Mouse (Mus musculus) embryonic facial prominence, embryonic 12.5 days (tissue): ENCODE results near the gene Gpkow. TPM values are rescaled to one million over a fixed set of nuclear protein-coding genes. Genes with fewer than 3 reads are reported as not detected.
A peak's percentile ranks its signal among the peaks of the same experiment; 100 is the strongest.

Source experiments
- ATAC-seq: fragments of 200-750 bp; cut with Nextera tagmentation; 2 replicates; pipeline ENCODE4 v1.8.0; 2017; ENCODE audit not compliant: insufficient number of reproducible peaks, insufficient read depth, low FRiP score, low TSS enrichment
- H3K27ac ChIP-seq: fragments of 300-500 bp; sonication (generic); 2 replicates; pipeline ENCODE4 v1.5.1; 2016; ENCODE audit warnings: mild to moderate bottlenecking
- H3K27me3 ChIP-seq: fragments of 300-500 bp; sonication (generic); 2 replicates; pipeline ENCODE4 v1.6.1; 2016; ENCODE audit warnings: mild to moderate bottlenecking, moderate library complexity
- H3K36me3 ChIP-seq: fragments of 300-500 bp; sonication (generic); 2 replicates; pipeline ENCODE4 v1.6.1; 2016; ENCODE audit warnings: mild to moderate bottlenecking
- H3K4me1 ChIP-seq: fragments of 300-500 bp; sonication (generic); 2 replicates; pipeline ENCODE4 v1.6.1; 2016
- H3K4me2 ChIP-seq: fragments of 300-500 bp; sonication (generic); replicated peaks from 2 replicates; pipeline ENCODE4 v1.6.1; 2016; ENCODE audit warnings: mild to moderate bottlenecking, moderate library complexity
- H3K4me3 ChIP-seq: fragments of 300-500 bp; sonication (generic); 2 replicates; pipeline ENCODE4 v1.5.1; 2016; ENCODE audit warnings: mild to moderate bottlenecking
- H3K9ac ChIP-seq: fragments of 300-500 bp; sonication (generic); 2 replicates; pipeline ENCODE4 v1.6.1; 2016; ENCODE audit warnings: mild to moderate bottlenecking, moderate library complexity
- H3K9me3 ChIP-seq: fragments of 300-500 bp; sonication (generic); 2 replicates; pipeline ENCODE4 v1.6.1; 2016; ENCODE audit warnings: mild to moderate bottlenecking, moderate library complexity
- WGBS: fragments of 180-500 bp; shearing (Covaris S2); methylation state at CpG from one replicate; pipeline ENCODE4 v1.1.7; 2016; 5-methylcytosine and 5-hydroxymethylcytosine counted together
- polyA plus RNA-seq: library from polyadenylated mRNA; unstranded; fragments of >200 nt; fragmentation: Nextera tagmentation; extraction: Ambion mirVana; gene quantifications from 2 replicates; pipeline ENCODE4 v1.2.1, GENCODE M21; 2016

Gene Gpkow
- polyA plus RNA-seq: 38.7 and 39.6 TPM in 2 replicates

DNA sequence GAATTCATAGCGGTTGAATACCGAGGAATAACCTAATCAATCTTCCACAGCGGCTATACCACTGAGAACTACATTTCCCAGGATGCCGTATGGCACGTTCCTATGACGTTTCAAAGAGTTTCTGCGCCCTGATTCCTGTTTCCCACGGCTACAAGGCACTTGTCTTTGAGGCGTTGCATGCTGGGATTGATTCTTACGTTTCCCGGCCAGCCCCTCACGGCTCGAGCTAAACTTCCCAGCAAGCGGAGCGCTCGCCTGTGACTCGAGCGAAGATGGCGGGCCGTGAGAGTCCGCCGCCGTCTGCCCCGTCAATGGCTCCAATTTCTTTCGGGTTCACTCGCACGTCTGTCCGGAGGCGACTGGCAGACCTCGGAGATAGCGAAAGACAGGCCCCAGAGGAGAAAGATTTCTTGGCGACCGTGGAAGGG lies at the start of gene Gpkow:
Gene Gpkow, plus strand, starts transcription at position 178 of the 428 bp plus-strand sequence.
- no peaks in the 10 kb centered on the region for H3K9me3 ChIP-seq
- H3K27ac ChIP-seq: no peak within 1 kb of the TSS
- peaks cover 5% of the 10 kb centered on the region; the same call in 1 of the 2 replicates for H3K36me3 ChIP-seq
- peak; percentile 92 for ATAC-seq
- no peaks in the 10 kb centered on the region for H3K4me1 ChIP-seq
- WGBS: 16% methylated on average over 33 of the region's 33 CpGs
- no peaks in the 10 kb centered on the region for H3K27me3 ChIP-seq
- H3K4me3 ChIP-seq: peak within 1 kb of the TSS; percentile 59
- peak within 1 kb of the TSS; percentile 56 for H3K4me2 ChIP-seq
- H3K9ac ChIP-seq: peak within 1 kb of the TSS; percentile 56

DNA sequence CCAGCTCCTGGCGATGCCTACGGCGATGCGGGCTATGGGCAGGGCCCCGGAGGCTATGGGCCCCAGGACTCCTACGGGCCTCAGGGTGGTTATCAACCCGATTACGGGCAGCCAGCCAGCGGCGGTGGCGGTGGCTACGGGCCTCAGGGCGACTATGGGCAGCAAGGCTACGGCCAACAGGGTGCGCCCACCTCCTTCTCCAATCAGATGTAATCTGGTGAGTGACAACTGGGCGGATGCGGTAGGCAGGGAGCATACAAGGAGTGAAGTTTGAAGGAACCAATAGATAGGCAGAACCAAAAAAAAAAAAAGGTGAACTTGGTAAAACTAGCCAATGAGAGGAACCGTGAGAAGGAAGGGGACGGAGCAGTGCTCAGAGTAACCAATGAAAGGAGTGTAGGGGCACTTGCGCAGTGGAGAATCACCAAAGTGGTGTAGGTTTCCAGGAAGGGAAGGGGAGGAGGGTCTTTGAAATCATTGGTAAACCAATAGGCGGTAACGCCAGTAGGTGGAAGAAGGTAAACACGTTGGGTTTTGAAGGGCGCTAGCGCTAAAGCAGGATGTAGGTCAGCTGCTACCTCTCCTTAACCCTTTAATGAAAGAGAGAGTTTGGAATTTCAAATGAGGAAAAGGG lies 48.1 kb upstream of the Gpkow start:
- Histone ChIP-seq H3K27ac (peak overlapping the region; percentile 70; the same call in 1 of the 2 replicates), H3K4me3 (peak overlapping the region; percentile 46), H3K36me3 (no peaks in the 10 kb centered on the region), H3K9ac (peak overlapping the region; percentile 53), H3K9me3 (no peaks in the 10 kb centered on the region), H3K27me3 (no peaks in the 10 kb centered on the region), H3K4me1 (no peaks in the 10 kb centered on the region), H3K4me2 (peak overlapping the region; percentile 51)
- WGBS: 19% methylated on average over 25 of the region's 25 CpGs
- ATAC-seq: peak; percentile 98

DNA sequence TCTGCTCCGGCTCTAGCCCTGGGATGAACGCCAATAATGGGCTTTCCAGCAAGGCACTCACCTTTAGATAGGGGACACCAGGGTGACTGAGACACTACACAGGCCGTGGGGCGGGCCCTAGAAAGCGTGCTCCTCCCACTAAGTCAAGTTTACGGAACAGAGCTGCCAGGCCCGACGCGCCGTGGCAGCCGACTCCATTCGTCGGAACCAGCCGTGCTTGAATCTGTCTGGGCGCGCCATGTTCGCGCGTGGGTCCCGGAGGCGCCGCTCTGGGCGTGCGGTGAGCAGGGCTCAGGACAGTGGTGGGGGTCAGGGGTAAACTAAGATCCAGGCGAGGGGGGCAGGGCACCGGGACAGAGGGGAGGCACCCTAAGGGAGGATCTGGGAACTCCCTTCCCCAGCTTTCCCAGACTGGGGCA lies 39.7 kb upstream of the Gpkow start, which contains the start of gene Prickle3:
Gene Prickle3, plus strand, starts transcription at position 40 of the 419 bp plus-strand sequence.
- Histone ChIP-seq H3K27me3 (no peaks in the 10 kb centered on the region), H3K4me3 (peak within 1 kb of the TSS; percentile 39), H3K9ac (peak within 1 kb of the TSS; percentile 53), H3K4me1 (no peaks in the 10 kb centered on the region), H3K4me2 (peak within 1 kb of the TSS; percentile 47), H3K27ac (0 out of 2 replicates have a peak within 1 kb of the TSS, but pooled peaks have one; percentile 17), H3K9me3 (no peaks in the 10 kb centered on the region), H3K36me3 (no peaks in the 10 kb centered on the region)
- 22% methylated on average over 26 of the region's 26 CpGs for WGBS
- peak; percentile 74; the same call in 1 of the 2 replicates for ATAC-seq

DNA sequence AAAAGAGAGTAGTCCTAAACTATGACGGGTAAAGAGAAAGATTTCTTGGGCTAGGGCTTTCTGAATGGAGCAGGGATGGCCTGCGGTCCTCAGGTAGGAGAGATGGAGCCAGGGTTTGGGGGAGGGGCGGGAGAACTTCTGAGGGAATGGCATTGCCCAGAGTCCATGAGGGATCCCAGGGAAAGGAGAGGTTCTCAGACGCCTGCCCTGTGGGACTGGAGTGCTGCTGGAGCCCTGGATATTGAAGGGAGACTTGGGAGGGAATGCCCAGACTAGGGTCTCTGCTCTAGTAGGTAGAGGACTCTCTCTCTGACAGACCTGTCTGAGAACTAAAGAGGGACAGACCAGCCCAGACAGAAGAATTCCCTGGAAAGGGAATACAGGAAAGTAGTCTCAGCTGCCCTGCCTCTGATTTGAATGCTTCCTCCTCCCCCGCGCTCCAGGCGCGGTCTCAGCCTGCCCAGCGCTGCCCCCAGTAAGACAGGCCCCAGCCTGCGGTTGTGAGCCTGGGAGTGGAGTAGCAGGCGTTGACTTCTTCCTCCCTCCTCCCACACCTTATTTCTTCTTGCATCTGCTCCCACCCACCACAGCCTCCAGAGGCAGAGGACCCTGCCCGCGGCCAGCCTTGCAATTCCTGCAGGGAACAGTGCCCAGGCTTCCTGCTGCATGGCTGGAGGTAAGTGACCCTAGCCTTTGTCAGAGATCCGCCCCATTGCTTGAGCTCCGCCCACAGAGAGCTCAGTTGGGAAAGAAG lies 38.7 kb upstream of the Gpkow start:
- H3K4me1 ChIP-seq: no peaks in the 10 kb centered on the region
- peak; percentile 76; the same call in 1 of the 2 replicates for ATAC-seq
- no peaks in the 10 kb centered on the region for H3K9me3 ChIP-seq
- no peaks in the 10 kb centered on the region for H3K27me3 ChIP-seq
- H3K4me3 ChIP-seq: peak overlapping the region; percentile 39; the same call in 1 of the 2 replicates
- no peak overlapping the region for H3K9ac ChIP-seq
- H3K27ac ChIP-seq: 0 out of 2 replicates have a peak overlapping the region, but pooled peaks have one; percentile 17
- H3K36me3 ChIP-seq: no peaks in the 10 kb centered on the region
- H3K4me2 ChIP-seq: peak overlapping the region; percentile 47
- WGBS: 25% methylated on average over 15 of the region's 15 CpGs

DNA sequence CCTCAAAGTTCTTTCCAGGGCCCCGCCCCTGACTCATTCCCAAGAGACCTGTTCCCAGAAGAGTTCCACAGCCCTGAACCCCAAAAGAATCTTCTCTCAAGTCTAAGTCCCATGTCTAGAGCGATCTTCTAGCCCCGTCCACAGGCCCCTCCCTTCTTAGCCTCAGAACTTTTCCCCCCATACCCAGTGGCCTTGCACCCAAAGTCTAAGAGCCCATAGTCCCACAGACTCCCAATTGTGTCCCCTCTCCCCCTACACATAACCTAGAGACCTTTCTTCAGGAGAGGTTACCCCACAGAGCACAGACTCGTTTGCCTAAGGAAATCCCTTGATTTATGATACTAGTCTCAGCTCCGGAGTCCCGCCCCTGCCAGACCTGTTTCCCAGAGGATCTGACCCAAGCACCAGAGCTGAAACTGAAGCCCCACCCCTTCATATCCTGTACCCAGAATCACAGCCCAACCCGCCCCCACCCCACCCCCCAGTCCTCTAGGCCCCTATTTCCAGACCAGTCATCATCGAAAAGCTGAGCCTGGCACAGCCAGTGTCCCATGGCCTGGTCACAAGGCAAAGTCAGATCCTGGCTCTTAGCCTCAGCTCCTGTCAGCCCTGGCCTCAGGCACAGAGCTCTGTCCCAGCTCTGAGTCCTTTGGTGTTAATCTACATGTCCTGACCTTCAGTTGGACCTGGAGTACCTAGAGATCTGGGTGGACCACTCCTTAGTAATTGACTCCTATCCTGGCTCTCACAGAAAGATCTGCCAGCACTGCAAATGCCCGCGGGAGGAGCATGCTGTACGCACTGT lies 37.9 kb upstream of the Gpkow start:
- Histone ChIP-seq H3K9me3 (no peaks in the 10 kb centered on the region), H3K4me3 (no peak overlapping the region), H3K36me3 (no peaks in the 10 kb centered on the region), H3K4me1 (no peaks in the 10 kb centered on the region), H3K9ac (no peak overlapping the region), H3K4me2 (peak overlapping the region; percentile 47; the same call in 1 of the 2 replicates), H3K27ac (no peak overlapping the region), H3K27me3 (no peaks in the 10 kb centered on the region)
- ATAC-seq: peak; percentile 31; the same call in 1 of the 2 replicates
- WGBS: 65% methylated on average over 10 of the region's 11 CpGs

DNA sequence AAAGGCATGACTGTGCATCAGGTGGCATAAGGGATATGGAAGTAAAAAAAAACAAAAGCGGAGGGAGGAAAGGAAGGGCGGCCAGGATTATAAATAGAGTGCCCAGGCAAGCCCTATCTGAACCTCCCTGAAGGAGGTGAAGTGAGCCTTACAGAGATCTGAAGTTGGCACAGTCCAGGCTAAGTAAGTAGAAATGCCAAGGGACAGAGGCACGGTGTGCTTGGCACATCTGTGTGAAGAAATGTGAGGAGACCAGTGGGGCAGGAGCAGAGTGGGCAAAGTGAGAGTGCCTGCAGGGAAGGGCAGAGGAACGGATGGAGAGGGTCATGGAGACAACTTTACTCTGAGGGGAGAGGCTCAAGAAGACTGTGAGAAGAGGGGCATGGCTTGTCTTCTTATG lies 35.8 kb upstream of the Gpkow start:
- no peaks in the 10 kb centered on the region for H3K36me3 ChIP-seq
- no peak overlapping the region for H3K4me2 ChIP-seq
- H3K27ac ChIP-seq: no peak overlapping the region
- H3K9ac ChIP-seq: no peak overlapping the region
- no peaks in the 10 kb centered on the region for H3K4me1 ChIP-seq
- no peaks in the 10 kb centered on the region for H3K27me3 ChIP-seq
- ATAC-seq: no peak
- WGBS: 81% methylated on average over 4 of the region's 4 CpGs
- H3K9me3 ChIP-seq: no peaks in the 10 kb centered on the region
- no peak overlapping the region for H3K4me3 ChIP-seq

DNA sequence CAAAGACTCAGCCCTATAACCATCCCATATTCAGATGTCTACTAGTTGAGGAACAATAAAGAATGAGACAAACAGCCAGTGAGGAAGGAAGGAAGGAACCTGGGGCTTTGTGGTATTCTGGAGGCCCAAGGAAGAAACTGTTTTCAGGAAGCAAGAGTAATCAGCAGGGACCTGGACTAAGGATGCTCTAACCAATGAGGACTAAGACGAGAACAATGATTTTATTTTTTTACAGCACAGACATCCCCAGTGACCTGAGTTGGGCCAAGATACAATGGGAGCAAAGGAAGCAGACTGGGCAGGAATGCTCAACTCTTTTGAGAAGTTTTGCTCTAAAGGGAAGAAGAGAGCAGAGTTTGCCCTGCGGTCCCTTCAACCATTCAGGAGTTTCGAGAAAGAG lies 34.0 kb upstream of the Gpkow start:
- H3K27me3 ChIP-seq: no peaks in the 10 kb centered on the region
- WGBS: 79% methylated on average over 3 of the region's 3 CpGs
- no peak for ATAC-seq

DNA sequence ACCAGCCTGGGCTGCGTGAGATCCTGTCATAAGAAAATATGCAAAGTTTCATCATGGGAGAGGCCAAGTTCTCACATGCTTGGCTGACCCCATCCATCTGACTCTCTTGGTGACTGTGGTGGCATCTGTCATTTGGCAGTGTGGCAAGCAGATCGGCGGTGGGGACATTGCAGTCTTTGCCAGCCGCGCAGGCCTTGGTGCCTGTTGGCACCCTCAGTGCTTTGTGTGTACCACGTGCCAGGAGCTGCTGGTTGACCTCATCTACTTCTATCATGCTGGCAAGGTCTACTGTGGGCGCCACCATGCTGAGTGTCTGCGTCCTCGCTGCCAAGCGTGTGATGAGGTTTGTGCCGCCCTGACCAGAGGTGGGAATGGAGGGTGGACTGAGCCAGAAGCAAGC lies 32.1 kb upstream of the Gpkow start:
- Histone ChIP-seq H3K36me3 (no peaks in the 10 kb centered on the region), H3K27me3 (no peaks in the 10 kb centered on the region), H3K9ac (no peak overlapping the region), H3K4me3 (no peak overlapping the region), H3K9me3 (no peaks in the 10 kb centered on the region), H3K27ac (no peak overlapping the region), H3K4me2 (no peak overlapping the region), H3K4me1 (no peaks in the 10 kb centered on the region)
- 86% methylated on average over 11 of the region's 11 CpGs for WGBS
- ATAC-seq: no peak

More for the DNA sequence above, 34.0 kb upstream of the Gpkow start:
- H3K36me3 ChIP-seq: no peaks in the 10 kb centered on the region
- H3K27ac ChIP-seq: no peak overlapping the region
- no peak overlapping the region for H3K9ac ChIP-seq
- H3K4me3 ChIP-seq: no peak overlapping the region
- H3K9me3 ChIP-seq: no peaks in the 10 kb centered on the region
- H3K4me1 ChIP-seq: no peaks in the 10 kb centered on the region
- H3K4me2 ChIP-seq: no peak overlapping the region

DNA sequence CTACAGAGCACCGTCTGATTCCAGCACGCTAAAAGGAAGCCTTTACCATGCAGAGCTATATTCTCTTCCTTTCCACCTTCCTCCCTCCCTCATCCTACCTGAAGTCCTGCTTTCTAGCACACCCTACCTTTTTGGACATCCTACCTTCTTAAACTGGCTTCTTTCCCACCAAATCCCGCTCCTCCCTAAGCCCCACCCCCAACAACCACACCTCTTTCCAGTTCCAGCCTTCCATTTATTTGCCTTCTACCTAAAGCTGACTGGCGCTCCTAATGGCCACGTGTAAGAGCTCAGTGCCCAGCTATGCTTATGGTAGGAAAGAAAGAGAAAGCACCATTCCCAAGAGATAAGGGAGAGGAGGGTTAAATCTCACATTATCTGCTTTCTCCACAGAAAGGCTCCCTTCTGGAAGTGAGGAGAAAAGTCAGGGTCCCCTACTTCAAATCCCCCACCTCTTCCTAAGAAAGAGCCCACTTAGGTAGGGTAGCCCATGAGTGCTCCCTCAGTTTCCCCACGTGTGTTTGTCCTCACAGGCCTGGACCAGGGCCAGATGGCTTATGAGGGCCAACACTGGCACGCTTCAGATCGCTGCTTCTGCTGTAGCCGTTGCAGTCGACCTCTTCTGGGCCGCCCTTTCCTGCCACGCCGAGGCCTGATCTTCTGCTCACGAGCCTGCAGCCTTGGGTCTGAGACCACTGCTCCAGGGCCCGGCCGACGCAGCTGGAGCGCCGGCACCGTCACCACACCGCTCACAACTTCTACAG lies 31.0 kb upstream of the Gpkow start:
- Histone ChIP-seq H3K27me3 (no peaks in the 10 kb centered on the region), H3K9me3 (no peaks in the 10 kb centered on the region), H3K4me1 (no peaks in the 10 kb centered on the region), H3K9ac (no peak overlapping the region), H3K27ac (no peak overlapping the region), H3K4me3 (no peak overlapping the region), H3K36me3 (no peaks in the 10 kb centered on the region), H3K4me2 (no peak overlapping the region)
- no peak for ATAC-seq
- 74% methylated on average over 21 of the region's 21 CpGs for WGBS

DNA sequence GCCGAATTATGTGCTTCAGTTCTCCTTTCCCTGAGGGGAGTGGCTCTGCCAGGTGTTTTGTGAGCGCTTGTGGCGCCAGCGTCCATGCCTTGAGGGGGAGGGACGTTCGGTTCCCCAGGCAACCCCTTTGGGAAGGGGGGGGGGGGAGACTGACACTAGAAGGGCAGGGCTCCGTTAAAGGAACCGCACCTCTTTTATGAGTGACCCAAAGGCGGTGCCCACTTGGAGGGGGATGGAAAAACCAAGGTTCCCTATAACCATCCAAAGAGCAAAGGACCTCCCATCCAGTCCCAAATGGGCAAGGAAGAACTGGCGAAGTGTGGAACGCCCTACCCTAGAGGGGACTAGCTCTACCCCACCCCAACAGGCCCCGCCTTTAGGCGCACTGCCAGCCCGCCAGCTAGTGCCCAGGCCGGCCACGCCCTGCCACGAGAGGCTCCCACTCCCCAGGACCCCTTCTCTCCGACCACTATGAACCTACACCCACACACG lies 26.5 kb upstream of the Gpkow start:
- peak overlapping the region; percentile 48 for H3K4me2 ChIP-seq
- H3K27me3 ChIP-seq: no peaks in the 10 kb centered on the region
- WGBS: 30% methylated on average over 19 of the region's 19 CpGs
- peak; percentile 55 for ATAC-seq
- H3K9me3 ChIP-seq: no peaks in the 10 kb centered on the region
- H3K4me1 ChIP-seq: no peaks in the 10 kb centered on the region
- H3K36me3 ChIP-seq: no peaks in the 10 kb centered on the region
- H3K4me3 ChIP-seq: peak overlapping the region; percentile 46
- 0 out of 2 replicates have a peak overlapping the region, but pooled peaks have one; percentile 50 for H3K27ac ChIP-seq
- peak overlapping the region; percentile 53; the same call in 1 of the 2 replicates for H3K9ac ChIP-seq
